Mouse (Mus musculus): ENCODE data around the gene Hist1h4h.
A peak's percentile ranks its signal among the peaks of the same experiment; 100 is the strongest.
"Not testable (repeated sequence)": the region's sequence is repeated elsewhere in the genome, so short reads cannot be mapped to it uniquely, and the experiment has no call there.

The Hist1h4h gene

DNA sequence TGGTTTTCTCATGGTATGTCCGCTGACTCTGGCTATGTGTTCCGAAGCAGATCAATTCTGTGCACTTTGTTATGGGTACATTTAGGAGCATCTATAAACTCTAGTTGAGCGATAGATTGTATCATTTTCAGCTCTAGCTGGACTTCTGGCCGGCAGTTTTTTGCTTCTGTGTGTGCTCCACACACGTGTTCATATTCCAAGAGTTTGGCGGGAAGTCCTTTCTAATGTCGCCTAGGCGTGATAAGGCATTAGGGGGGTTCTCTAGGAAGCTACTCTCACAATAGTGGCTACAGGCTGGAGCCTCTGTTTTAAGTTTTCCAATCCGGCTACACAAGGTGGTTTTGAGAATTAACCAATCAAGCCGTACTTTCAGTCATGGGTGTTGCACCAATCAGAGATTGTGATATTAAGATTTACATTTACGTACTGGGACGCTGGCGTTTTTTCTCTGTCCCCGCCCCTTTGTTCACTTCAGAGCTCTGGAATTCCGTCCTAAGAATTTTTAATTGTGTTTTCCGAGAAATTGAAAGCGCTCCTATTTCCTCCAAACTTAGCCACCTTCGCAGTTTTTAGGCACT lies 25.1 kb downstream of the Hist1h4h start:
- DNase-seq, result peak; percentile 94

DNA sequence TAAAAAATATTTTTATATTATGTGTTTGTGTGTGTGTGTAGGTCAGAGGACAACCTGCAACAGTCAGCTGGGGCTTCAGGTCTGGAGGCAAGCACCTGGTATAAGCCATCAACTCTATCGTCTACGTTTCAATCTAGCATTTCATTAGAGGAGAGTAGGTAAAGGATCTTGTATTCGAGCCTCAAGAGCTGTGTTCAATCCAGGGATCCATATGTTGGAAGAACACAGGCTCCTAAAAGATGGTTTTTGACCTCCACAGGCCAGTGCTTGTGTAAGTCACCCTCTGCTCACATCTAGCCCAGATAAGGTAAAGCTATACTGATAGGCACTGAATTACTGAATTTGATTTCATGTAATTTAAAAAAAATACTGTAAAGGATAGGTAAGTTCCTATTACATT lies 26.1 kb downstream of the Hist1h4h start:
- no peak for DNase-seq

DNA sequence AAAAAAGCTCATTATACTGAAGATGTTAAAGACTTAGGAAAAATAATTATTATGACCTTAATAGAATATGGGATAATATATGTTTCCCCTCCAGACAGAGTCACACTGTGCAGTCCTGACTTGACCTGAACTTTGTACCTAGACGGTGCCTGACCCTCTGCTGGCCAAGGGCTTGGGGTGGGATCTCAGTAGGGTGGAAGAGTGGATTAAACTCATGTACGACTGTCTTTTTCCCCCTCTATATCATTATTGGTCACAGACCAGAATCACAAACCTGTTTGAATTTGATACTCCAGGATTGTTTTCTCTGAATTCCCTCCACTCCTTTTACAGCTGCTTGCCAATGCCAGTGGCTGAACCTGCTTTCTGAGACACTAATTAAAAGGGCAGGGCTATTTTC lies 29.8 kb downstream of the Hist1h4h start:
- DNase-seq, result not testable (repeated sequence)

DNA sequence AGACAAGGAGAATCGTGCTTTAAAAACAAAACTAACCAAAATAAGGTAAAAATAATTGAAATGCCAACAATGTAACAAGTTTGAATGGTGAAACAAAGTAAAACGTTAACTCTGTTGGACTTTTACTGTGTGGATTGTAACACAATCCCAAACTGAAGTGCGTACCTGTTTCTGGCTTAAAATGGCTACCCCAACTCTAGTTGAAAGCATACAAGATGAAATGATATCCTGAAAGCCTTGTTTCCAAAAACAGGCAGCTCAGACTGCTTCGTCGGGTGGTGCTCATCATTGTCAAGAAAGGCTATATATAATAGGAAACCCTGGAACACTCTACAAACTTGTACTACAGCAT lies 30.7 kb downstream of the Hist1h4h start:
- DNase-seq, result not testable (repeated sequence)

DNA sequence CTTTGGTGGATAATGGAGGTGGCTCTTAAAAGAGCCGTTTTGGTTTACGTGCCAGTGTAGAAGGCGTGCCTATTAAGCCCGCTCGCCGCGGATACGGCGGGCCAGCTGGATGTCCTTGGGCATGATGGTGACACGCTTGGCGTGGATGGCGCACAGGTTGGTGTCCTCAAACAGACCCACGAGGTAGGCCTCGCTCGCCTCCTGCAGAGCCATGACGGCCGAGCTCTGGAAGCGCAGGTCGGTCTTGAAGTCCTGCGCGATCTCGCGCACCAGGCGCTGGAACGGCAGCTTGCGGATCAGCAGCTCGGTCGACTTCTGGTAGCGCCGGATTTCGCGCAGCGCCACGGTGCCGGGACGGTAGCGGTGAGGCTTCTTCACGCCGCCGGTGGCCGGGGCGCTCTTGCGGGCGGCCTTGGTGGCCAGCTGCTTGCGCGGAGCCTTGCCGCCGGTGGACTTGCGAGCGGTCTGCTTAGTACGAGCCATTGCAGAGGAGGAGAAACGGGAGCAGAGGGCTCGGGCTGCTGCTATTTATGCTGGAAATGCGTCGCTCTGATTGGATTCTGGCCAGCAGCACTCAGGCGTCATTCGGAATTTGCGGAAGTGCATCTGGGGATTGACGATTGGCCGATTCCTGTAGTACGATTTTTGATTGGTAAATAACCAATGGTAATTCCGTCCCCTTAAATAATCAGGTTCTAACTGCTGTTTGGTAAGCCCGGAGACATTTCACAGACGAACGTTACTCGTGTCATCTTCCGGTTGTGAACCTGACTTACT lies 31.2 kb downstream of the Hist1h4h start, which contains the start of gene Hist1h3e:
Gene Hist1h3e, minus strand, starts transcription at position 487 of the 777 bp plus-strand sequence.
- DNase-seq, result peak; percentile 99

DNA sequence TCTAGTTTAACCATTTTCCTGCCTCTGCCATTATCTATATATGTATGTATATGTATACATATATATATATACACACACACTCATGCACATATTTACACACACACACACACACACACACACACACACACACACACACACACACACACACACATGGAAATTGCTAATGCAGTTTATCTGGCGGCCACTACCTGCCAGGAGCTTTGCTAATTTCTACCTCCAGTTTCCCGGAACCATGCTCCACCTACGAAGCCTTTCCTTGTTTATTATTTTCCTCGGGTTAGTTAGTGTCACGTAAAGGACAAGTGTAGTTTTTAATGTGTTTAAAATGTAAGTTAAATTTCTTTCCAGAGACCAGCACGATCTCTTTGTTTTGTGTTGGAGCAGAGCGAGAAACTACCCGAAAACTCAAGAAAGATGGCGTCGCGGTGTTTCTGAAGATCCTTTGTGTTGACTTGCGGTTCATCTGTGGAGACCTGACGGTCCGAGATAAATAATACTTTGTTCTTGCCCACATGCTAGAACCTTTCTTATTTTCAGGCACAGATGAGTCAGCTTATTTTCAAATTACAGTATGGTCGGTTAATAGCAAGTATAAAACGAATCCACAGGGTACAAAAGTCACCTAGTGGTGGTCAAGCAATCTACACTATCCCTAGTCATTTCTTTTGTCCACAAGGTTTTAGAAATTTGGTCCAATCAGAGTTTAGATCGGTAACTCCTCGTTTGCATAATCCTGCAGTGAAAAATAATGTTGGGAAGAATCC lies 32.0 kb downstream of the Hist1h4h start:
- DNase-seq, result peak; percentile 91

DNA sequence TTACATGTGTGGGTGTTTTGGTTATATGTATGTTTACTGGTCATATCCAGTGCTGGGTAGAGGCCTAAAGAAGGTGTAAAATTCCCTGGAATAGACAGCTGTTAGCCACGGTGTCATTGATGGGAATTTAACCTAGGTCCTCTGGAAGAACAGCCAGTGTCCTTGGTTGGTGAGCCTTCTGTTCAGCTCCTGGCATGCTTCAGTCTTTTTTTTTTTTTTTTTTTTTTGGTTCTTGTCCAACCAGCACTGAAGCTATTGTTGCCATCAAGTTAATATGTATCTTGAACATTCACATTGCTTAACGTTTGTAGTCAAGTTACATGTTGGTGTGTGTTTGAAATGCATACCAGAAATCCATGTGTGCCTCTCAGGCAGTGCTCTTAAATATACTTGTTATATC lies 33.6 kb downstream of the Hist1h4h start:
- DNase-seq, result no peak

DNA sequence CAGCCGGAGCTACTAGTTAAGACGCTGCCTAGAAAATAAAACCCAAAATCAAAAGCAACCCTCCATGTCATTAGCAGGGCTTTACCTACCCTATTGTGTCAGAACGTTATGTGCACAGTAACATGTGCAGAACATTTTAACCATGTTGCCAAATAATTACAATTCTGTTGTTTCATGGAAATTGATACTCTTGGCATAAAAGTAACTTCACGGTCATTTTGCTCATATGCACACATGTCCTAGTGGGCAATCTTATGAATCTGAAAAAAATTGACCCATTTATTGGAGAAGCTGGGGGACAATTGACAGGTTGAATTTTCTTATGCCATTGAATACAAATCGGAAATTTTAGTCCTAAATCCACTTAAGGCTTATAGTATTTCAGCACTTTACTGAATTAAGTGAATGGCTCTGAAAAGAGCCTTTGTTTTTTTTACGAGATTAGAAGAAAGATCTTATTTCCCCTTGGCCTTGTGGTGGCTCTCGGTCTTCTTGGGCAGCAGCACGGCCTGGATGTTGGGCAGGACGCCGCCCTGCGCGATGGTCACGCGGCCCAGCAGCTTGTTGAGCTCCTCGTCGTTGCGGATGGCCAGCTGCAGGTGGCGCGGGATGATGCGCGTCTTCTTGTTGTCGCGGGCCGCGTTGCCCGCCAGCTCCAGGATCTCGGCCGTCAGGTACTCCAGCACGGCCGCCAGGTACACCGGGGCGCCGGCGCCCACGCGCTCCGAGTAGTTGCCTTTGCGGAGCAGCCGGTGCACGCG lies 39.6 kb downstream of the Hist1h4h start:
- DNase-seq, result peak; percentile 36

DNA sequence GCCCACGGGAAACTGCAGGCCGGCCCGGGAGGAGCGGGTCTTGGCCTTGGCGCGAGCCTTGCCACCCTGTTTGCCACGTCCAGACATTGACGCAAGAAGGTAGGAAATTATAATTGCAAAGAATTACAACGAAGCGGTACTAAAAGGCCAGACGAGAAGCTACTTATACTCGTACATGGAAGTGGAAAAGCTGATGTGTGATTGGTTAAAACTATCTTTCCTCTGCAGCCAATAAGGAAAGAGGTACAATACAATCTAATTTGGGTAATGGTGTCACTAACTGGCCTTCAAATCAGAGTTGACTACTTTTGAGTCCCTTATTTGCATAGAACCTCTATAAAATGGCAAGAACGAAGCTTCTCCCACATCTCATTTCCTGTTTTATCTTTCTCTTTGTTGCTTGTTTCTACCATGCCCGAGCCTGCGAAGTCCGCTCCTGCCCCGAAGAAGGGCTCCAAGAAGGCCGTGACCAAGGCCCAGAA lies 40.2 kb downstream of the Hist1h4h start, which contains the start of the genes Hist1h2ae and Hist1h2bg:
Gene Hist1h2ae, minus strand, starts transcription at position 199 of the 482 bp plus-strand sequence.
Gene Hist1h2bg, plus strand, starts transcription at position 375 of the 482 bp plus-strand sequence.
- DNase-seq, result peak; percentile 97

DNA sequence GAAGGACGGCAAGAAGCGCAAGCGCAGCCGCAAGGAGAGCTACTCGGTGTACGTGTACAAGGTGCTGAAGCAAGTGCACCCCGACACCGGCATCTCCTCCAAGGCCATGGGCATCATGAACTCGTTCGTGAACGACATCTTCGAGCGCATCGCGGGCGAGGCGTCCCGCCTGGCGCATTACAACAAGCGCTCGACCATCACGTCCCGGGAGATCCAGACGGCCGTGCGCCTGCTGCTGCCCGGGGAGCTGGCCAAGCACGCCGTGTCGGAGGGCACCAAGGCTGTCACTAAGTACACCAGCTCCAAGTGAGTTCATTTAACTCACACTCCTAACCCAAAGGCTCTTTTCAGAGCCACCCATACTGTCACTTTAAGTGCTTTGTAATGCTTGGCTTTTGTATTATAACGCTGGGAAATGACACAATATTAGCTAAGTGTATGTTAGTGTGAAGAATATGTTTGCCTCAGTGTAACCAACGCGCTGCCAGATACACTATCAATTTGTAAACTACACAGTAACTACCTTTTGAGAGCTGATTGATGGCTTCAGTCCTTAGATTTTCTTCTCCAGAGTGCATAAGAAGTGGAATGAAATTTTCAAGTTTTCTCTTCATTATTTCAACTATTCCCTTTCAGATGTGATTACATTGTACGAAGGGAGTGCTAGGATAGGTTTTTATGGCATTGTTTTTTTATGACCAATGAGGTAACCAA lies 40.8 kb downstream of the Hist1h4h start:
- DNase-seq, result peak; percentile 64

DNA sequence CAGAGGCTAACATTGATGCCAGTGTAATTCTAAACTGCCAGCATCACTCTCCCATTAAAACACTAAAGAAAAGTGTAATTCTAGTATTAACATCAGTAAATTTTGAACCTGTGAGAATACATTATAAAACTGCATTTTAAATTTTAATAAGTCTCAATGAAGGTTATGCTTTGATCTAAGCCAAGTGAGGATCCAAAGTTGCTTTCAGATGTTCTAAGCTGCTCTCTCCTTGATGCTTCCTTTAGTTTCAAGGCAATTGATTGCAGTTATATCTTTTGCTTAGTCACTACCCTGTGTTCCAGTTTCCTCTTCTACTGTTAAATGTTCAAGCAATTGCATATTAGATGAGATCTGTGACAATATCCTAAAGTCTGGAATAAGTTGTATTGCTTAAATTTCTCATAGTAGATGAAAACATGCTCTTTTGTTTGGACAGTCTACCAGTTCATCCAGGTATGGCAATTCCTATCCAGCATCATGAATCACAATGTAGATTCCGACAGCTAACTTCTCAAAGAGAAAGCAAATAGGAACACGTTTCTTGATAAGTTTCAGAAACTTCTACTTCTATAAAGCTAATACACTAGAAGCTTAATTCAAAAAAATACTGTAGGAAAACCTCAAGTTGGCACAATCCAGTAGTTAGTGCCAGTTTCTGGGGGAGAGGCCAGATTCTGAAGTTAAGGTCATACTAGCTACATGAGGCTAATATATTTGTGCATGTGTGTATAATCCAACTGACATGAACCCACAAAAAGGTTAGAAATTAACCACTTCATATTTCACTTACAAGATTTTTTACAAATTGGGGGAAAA lies 41.6 kb downstream of the Hist1h4h start:
- DNase-seq, result no peak

DNA sequence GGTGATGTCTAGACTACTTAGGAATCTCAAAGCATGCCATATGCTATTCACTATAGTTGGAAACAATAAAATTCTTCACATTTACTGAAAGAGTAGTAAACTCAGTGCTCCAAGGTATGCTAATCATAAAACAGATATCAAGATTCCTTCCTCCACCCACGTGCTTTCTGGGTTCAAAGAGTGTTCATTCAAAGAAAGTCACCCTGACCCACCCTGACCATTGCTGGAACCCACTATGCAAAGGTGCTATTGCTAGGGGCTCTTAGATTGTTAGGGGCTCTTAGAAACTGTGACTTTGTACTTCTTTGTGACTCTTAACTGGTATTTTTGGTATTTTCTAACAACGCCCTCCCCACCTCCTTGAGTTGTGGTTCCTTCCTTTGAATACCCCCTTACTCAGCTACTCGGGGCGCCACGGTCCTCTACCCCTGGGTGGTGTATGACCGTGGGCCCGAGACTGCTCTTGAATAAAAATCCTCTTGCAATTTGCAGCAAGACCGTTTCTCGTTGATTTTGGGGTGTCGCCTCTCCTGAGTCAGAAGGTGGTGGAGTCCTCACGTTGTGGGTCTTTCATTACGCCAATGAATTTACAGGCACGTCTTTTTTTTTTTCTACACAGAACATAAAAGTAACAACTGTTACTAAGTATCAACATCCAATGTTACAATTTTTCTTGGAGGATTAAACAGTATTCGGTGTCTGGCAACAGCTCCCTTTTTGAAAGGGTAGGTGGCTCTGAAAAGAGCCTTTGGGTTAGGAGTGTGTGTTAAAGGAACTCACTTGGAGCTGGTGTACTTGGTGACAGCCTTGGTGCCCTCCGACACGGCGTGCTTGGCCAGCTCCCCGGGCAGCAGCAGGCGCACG lies 42.4 kb downstream of the Hist1h4h start:
- DNase-seq, result not testable (repeated sequence)

DNA sequence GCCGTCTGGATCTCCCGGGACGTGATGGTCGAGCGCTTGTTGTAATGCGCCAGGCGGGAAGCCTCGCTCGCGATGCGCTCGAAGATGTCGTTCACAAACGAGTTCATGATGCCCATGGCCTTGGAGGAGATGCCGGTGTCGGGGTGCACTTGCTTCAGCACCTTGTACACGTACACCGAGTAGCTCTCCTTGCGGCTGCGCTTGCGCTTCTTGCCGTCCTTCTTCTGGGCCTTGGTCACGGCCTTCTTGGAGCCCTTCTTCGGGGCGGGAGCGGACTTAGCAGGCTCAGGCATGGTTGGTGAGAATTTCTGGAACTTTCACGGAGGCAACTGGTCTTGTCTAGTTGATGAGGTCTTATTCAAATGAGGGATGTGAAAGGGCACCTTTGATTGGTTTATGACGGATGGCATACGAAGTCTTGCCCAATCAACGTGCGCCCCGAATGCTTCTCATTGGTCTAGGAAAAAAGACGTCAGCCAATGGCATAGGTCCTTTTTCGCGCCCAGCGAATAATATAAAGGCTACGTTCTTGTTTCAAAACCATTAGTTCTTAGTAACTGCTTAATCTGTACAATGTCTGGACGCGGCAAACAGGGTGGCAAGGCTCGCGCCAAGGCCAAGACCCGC lies 43.2 kb downstream of the Hist1h4h start, which contains the start of the genes Hist1h2bf and Hist1h2ad:
Gene Hist1h2bf, minus strand, starts transcription at position 299 of the 627 bp plus-strand sequence.
Gene Hist1h2ad, plus strand, starts transcription at position 484 of the 627 bp plus-strand sequence.
- peak; percentile 100 for DNase-seq

DNA sequence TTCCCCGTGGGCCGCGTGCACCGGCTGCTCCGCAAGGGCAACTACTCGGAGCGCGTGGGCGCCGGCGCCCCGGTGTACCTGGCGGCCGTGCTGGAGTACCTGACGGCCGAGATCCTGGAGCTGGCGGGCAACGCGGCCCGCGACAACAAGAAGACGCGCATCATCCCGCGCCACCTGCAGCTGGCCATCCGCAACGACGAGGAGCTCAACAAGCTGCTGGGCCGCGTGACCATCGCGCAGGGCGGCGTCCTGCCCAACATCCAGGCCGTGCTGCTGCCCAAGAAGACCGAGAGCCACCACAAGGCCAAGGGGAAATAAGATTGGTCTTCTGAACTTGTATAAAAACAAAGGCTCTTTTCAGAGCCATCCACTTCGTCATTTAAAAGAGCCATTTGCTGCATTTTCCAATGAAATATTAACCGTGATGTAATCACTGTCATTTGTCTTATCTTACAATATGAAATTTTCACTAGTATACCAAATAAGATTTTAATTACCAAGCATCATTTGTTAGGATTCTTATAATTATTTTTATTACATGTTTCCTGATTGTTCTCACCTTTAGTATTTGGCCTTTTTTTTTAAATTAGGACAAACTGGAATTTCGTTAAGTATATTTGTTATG lies 43.8 kb downstream of the Hist1h4h start:
- peak; percentile 46 for DNase-seq

DNA sequence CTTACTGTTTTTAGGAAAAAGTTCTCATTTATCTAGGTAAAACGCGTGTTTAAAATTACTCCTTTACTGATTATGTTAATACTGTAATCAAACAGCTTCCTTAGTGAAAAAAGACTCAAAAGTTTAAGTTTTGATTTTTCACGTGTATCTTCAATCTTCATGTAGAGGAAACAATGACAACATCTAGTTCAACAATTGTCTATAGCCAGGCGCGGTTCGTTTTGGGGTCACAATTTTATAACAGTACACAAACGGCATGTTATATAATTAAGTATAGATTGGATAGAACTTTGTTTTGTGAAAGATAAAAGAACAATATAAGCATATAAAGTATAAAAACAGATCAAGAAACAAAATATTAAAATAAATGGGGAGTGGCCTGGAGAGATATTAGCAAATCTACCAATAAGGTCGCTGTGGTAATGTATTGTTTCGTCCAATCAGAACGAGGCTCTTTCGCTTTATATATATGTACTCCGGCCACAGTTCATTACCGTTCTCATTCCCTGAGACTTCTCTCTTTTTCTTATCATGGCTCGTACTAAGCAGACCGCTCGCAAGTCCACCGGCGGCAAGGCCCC lies 44.5 kb downstream of the Hist1h4h start, which contains the start of gene Hist1h3d:
Gene Hist1h3d, plus strand, starts transcription at position 493 of the 581 bp plus-strand sequence.
- peak; percentile 93 for DNase-seq

DNA sequence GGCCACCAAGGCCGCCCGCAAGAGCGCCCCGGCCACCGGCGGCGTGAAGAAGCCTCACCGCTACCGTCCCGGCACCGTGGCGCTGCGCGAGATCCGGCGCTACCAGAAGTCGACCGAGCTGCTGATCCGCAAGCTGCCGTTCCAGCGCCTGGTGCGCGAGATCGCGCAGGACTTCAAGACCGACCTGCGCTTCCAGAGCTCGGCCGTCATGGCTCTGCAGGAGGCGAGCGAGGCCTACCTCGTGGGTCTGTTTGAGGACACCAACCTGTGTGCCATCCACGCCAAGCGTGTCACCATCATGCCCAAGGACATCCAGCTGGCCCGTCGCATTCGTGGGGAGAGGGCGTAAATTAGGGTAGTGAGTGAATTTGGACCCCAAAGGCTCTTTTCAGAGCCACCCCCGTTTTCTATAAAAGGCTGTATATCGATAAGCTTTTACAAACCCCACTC lies 45.0 kb downstream of the Hist1h4h start:
- DNase-seq, result peak; percentile 39

DNA sequence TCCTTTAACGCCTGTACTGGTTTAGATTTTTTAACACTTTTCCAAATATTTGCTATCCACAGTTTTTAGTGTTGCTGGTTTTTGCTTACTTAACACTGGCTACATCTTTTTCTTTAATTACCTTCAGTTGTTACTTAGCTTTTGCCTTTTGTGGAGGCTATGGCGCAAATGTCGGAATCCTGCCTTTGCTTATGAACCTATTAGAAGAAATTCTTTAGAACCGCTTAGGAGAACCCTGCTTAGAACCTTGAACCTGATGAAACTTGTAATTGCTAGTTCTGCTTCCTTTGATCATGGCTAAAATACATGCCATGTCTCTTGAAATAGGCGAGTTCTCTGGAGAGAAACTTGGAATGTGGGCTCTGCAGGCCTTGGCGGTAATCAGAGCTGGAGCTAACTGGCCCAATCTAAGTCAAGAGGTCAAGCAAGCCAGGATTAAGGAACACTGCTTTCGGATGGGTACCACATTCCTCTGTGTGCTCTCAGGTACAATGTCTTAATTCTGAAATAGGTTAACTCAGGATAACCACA lies 45.6 kb downstream of the Hist1h4h start:
- DNase-seq, result peak; percentile 27
